Mouse (Mus musculus) liver, embryonic 11.5 days (tissue): ENCODE measurements around the gene Noc4l. TPM values are rescaled to one million over a fixed set of nuclear protein-coding genes. Genes with fewer than 3 reads are reported as not detected.

Experiments used
- ATAC-seq: fragments of 200-750 bp; cut with Nextera tagmentation; replicated peaks from 2 replicates; pipeline ENCODE4 v1.8.0; 2017; ENCODE audit warnings: moderate number of reproducible peaks, mild to moderate bottlenecking, moderate TSS enrichment, moderate library complexity; ENCODE audit not compliant: low FRiP score
- DNase-seq: peaks from one replicate; pipeline ENCODE4 v3.0.0-alpha.2; 2017; ENCODE audit warnings: low spot score
- H3K27ac ChIP-seq: fragments of 300-500 bp; sonication (generic); 2 replicates; pipeline ENCODE4 v1.5.1; 2014; ENCODE audit warnings: mild to moderate bottlenecking, low read depth, low read length, control low read depth
- H3K27me3 ChIP-seq: fragments of 300-500 bp; sonication (generic); replicated peaks from 2 replicates; pipeline ENCODE4 v1.6.1; 2014; ENCODE audit warnings: low read length, mixed read lengths; ENCODE audit not compliant: control insufficient read depth, insufficient read depth
- H3K36me3 ChIP-seq: fragments of 300-500 bp; sonication (generic); 2 replicates; pipeline ENCODE4 v1.6.1; 2014; ENCODE audit warnings: mild to moderate bottlenecking, low read length, moderate library complexity, mixed read lengths; ENCODE audit not compliant: control insufficient read depth, insufficient read depth
- H3K4me1 ChIP-seq: fragments of 300-500 bp; sonication (generic); replicated peaks from 2 replicates; pipeline ENCODE4 v1.6.1; 2014; ENCODE audit warnings: low read length, mixed read lengths; ENCODE audit not compliant: control insufficient read depth, insufficient read depth
- H3K4me2 ChIP-seq: fragments of 300-500 bp; sonication (generic); 2 replicates; pipeline ENCODE4 v1.6.1; 2014; ENCODE audit warnings: mild to moderate bottlenecking, control low read depth, moderate library complexity
- H3K4me3 ChIP-seq: fragments of 300-500 bp; sonication (generic); 2 replicates; pipeline ENCODE4 v1.5.1; 2014; ENCODE audit warnings: low read depth, low read length, control low read depth
- H3K9ac ChIP-seq: fragments of 300-500 bp; sonication (generic); 2 replicates; pipeline ENCODE4 v1.6.1; 2014; ENCODE audit warnings: low read depth, low read length, control low read depth
- H3K9me3 ChIP-seq: fragments of 300-500 bp; sonication (generic); 2 replicates; pipeline ENCODE4 v1.6.1; 2016; ENCODE audit warnings: low read length, inconsistent platforms, mixed read lengths; ENCODE audit not compliant: control insufficient read depth
- WGBS: fragments of 180-500 bp; shearing (Covaris S2); extraction: QIAGEN DNeasy Blood & Tissue Kit; methylation state at CpG from one replicate; pipeline ENCODE4 v1.1.7; 2014; 5-methylcytosine and 5-hydroxymethylcytosine counted together
- polyA plus RNA-seq: library from polyadenylated mRNA; unstranded; fragments of >200 nt; fragmentation: Nextera tagmentation; extraction: Ambion mirVana; gene quantifications from 2 replicates; pipeline ENCODE4 v1.2.1, GENCODE M21; 2014

Noc4l gene
- 128 and 131 TPM in 2 replicates for polyA plus RNA-seq

DNA sequence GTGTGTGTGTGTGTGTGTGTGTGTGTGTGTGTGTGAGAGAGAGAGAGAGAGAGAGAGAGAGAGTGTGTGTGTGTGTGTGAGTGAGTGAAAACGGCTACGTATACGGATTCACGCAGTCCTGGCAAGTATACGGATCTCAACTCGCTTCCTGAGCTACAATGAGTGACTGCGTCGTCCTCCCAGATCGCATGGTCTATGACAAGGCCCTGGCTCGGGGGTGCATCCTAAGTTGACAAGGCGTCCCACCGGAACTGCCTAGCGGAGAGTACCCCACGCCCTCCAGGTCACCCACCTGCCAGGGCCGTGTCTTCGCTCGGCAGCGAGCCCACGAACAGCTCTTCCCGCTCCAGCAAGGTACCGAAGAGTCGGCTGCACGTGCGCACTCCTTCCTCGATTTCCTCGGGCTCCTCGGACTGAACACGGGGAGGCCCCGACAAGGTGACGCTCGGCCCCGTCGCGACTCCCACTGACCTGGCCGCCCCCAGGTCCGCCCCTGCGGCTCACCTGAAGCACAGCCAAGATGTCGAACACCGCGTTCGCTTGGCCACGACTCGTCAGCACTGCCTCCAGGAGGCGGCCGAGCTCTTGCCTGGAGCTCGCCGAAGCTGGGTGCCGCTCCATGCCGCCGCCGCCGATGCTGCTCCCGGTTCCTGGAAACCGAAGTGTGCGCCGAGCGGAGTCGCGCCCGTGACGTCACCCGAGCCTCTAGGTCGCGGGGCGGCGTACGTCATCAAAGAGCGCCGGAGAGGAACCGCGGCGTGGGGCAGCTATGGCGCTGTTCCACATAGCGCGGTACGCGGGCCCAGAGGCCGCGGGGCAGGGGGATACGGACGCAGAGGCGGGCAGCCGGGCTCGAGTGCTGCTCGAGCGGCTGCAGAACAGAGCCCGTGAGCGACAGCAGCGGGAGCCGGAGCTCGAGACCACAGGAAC is at the start of gene Noc4l, which contains the start of gene Ddx51:
Gene Noc4l (minus strand): TSS at position 699 of the 930 bp plus-strand sequence.
Gene Ddx51 (plus strand): TSS at position 733 of the 930 bp plus-strand sequence.
- H3K27me3 ChIP-seq, result no peaks in the 10 kb centered on the region
- ATAC-seq (peak; percentile 81), DNase-seq (peak; percentile 97)
- H3K36me3 ChIP-seq, result peaks cover 66% of the 10 kb centered on the region
- WGBS, result under 1% methylated on average over 91 of the region's 91 CpGs
- peaks cover 16% of the 10 kb centered on the region for H3K4me1 ChIP-seq
- peak within 1 kb of the TSS; percentile 87 for H3K9ac ChIP-seq
- peak within 1 kb of the TSS; percentile 85 for H3K4me2 ChIP-seq
- no peaks in the 10 kb centered on the region for H3K9me3 ChIP-seq
- peak within 1 kb of the TSS; percentile 46; the same call in 1 of the 2 replicates for H3K27ac ChIP-seq
- peak within 1 kb of the TSS; percentile 88 for H3K4me3 ChIP-seq

DNA sequence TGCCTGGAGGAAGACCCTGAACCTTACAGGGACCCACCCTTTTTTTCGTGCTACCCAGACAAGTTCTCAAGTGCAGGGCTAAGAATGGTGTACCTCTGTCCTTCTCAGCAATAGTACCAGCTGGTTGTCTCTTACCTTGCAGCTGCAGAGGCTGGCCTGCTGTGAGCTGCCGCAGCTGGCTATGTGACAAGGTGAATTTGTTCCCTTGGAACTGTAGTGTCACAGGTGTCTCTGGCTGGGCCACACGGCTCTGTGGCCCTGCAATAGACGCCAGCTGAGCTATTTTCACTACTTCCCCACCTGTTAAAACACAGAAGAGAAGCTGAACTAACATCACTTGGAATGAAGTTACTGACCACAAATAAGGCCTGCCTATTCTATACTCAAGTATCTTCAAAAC is 45.4 kb upstream of the Noc4l start:
- Histone ChIP-seq H3K27me3 (no peaks in the 10 kb centered on the region), H3K9me3 (no peaks in the 10 kb centered on the region), H3K27ac (no peak overlapping the region), H3K9ac (no peak overlapping the region), H3K4me3 (no peak overlapping the region), H3K4me2 (no peak overlapping the region), H3K36me3 (peaks cover 50% of the 10 kb centered on the region), H3K4me1 (no peaks in the 10 kb centered on the region)
- 92% methylated on average over 4 of the region's 4 CpGs for WGBS
- ATAC-seq, result no peak
- DNase-seq, result no peak

DNA sequence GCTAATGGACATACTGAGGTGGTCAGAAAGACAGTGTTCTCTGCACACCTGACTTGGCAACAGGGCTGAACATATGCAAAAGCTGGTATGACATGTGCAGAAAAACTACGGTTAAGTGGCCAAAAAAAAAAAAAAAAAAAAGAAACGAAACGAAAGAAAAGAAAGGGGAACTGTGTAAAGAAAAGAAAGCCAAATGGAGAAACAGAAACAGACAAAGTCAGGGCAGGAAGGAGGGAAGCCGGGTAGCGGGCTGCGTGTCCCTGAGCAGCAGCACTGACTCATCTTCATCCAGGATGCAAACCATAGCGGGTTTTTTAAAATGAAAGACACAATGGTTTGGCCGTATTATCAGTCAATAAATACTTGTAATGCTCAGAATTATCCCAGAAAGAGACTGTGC is 28.8 kb upstream of the Noc4l start:
- Histone ChIP-seq H3K9me3 (no peaks in the 10 kb centered on the region), H3K4me2 (no peak overlapping the region), H3K27ac (no peak overlapping the region), H3K27me3 (no peaks in the 10 kb centered on the region), H3K36me3 (peaks cover 51% of the 10 kb centered on the region), H3K4me1 (no peaks in the 10 kb centered on the region), H3K4me3 (no peak overlapping the region), H3K9ac (no peak overlapping the region)
- WGBS, result 85% methylated on average over 7 of the region's 8 CpGs
- no peak for ATAC-seq
- DNase-seq, result no peak

GRCm38 (mm10) chr5:110665486-110666121 is 12.4 kb upstream of the Noc4l start:
- 74% methylated on average over 6 of the region's 6 CpGs for WGBS
- 0 out of 2 replicates have a peak, but pooled peaks have one; percentile 23 for ATAC-seq

DNA sequence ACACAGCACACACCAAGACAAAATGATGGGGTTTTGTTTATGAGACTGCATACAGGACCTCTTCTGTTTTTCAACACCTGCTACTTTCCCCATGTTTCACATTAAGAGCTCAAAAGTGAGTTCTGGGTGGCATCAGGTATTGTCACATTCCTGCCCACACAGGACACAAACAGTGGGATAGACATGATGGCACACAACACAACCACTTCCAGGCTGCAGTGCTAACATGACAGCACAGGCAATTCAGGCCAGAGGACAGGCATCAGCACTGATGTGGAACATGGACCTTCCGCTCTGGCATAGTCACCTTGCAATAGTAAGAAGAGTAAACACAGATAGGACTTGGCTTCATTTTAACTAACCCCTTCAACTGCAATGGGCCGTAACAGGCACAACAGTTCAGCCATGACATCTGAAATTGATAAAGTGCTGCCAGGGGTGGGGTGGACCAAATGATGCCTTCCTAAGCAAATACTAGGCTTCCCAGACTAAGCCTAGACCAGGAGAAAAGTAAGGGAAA is 11.6 kb upstream of the Noc4l start:
- 92% methylated on average over 2 of the region's 2 CpGs for WGBS
- H3K4me3 ChIP-seq, result no peak overlapping the region
- H3K9me3 ChIP-seq, result no peaks in the 10 kb centered on the region
- H3K27ac ChIP-seq, result no peak overlapping the region
- H3K36me3 ChIP-seq, result peaks cover 50% of the 10 kb centered on the region
- no peaks in the 10 kb centered on the region for H3K27me3 ChIP-seq
- no peak overlapping the region for H3K9ac ChIP-seq
- no peak overlapping the region for H3K4me2 ChIP-seq
- H3K4me1 ChIP-seq, result no peaks in the 10 kb centered on the region
- no peak for ATAC-seq
- no peak for DNase-seq

More at GRCm38 (mm10) chr5:110665486-110666121, 12.4 kb upstream of the Noc4l start:
- Histone ChIP-seq H3K4me3 (no peak overlapping the region), H3K4me2 (no peak overlapping the region), H3K9ac (no peak overlapping the region), H3K4me1 (no peaks in the 10 kb centered on the region), H3K27me3 (no peaks in the 10 kb centered on the region), H3K27ac (no peak overlapping the region), H3K9me3 (no peaks in the 10 kb centered on the region), H3K36me3 (peaks cover 57% of the 10 kb centered on the region)
- no peak for DNase-seq

- Histone ChIP-seq H3K4me1 (no peaks in the 10 kb centered on the region), H3K36me3 (peaks cover 46% of the 10 kb centered on the region), H3K9ac (no peak overlapping the region), H3K4me2 (no peak overlapping the region), H3K27ac (no peak overlapping the region), H3K27me3 (no peaks in the 10 kb centered on the region), H3K4me3 (no peak overlapping the region), H3K9me3 (no peaks in the 10 kb centered on the region)
- DNase-seq (no peak), ATAC-seq (no peak)
- 93% methylated on average over 2 of the region's 2 CpGs for WGBS
Observed at GRCm38 (mm10) chr5:110664041-110664440, 10.8 kb upstream of the Noc4l start.

DNA sequence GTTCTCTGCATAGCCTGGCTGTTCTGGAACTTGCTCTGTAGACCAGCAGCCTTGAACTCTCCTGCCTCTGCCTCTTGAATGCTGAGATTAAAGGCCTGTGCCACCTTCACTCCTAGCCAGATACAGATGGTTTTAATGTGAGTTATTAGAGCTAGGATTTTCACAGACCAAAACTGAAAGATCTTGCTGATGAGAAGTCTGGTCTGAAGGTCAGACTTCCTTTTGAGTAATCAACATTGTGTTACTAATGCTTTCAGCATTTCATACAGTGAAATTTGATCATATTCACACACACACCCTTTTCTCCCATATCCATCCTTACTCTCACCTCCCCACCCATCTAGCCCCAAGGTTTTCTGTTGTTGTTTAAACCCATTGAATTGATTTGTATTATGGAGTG is 6.5 kb upstream of the Noc4l start:
- no peak overlapping the region for H3K4me2 ChIP-seq
- H3K36me3 ChIP-seq, result peaks cover 55% of the 10 kb centered on the region
- H3K27me3 ChIP-seq, result no peaks in the 10 kb centered on the region
- ATAC-seq (no peak), DNase-seq (no peak)
- no peak overlapping the region for H3K9ac ChIP-seq
- no peak overlapping the region for H3K4me3 ChIP-seq
- no peaks in the 10 kb centered on the region for H3K9me3 ChIP-seq
- no peak overlapping the region for H3K27ac ChIP-seq
- peaks cover under 1% of the 10 kb centered on the region; the same call in 1 of the 2 replicates for H3K4me1 ChIP-seq

DNA sequence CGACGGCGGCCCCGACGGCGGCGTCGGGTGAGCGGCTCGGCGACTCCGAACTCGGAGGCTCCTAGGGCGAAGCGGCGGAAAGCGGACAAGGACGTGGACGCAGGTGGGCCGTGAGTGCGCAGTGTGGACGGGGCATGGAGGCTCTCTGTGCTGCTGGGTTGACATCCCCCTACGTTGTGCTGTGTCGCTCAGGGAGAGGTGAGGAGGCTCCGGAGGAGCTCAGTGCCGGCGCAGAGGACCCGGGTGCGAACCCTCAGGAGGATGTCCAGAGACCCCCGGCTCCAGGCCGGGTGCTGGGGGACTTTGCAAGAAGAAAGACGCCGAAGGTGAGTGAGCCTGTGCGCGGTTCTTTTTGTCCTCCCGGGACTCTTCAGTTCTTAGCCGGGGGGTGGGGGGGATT is 469 bp upstream of the Noc4l start:
- ATAC-seq, result peak; percentile 49
- WGBS, result under 1% methylated on average over 37 of the region's 37 CpGs
- Histone ChIP-seq H3K36me3 (peaks cover 68% of the 10 kb centered on the region), H3K4me2 (peak overlapping the region; percentile 85), H3K27me3 (no peaks in the 10 kb centered on the region), H3K9ac (peak overlapping the region; percentile 87), H3K9me3 (no peaks in the 10 kb centered on the region), H3K27ac (no peak overlapping the region), H3K4me1 (peaks cover 16% of the 10 kb centered on the region), H3K4me3 (peak overlapping the region; percentile 88)
- DNase-seq, result no peak
